ENCODE assay signal across 9 mouse cellular contexts in genomic region chr8:71561401-71561800, GRCm38 (mm10). TPM values are rescaled to one million over a fixed set of nuclear protein-coding genes. Genes with fewer than 3 reads are reported as not detected.
DNase-seq lines count a peak whose midpoint lies in the region; ATAC-seq and TF ChIP-seq lines count a peak whose summit lies in the region.
"Had no signal": no experiment of that assay in that cellular context is flagged by ENCODE, and none has a peak within 500 bp of the region (broad histone marks: within the 10 kb centered on the region; RNA-seq: fewer than 3 reads in every experiment).

No protein-coding gene starts in this region.

- DNase-seq in adrenal gland, adult 18-20 months (ENCODE audit: low spot score in 2 of 2): peak; percentile 54 to 57
- no peak for DNase-seq in adrenal gland, postnatal 4 days (ENCODE audit: low spot score in 2 of 2)
- peak; percentile 49 to 69 for DNase-seq in spleen, adult 18-20 months
- no peak for DNase-seq in spleen, adult 12 weeks (ENCODE audit: low spot score)
- DNase-seq in embryo, embryonic 10.5 days (ENCODE audit: low spot score): peak; percentile 90

- peak; percentile 95 for TF ChIP-seq CTCF in olfactory bulb, adult 2 months (IDR thresholded peaks at IDR 0.05; ENCODE audit: insufficient read depth, low read depth, low read length)

- H3K9me3 ChIP-seq in hindbrain, embryonic 13.5 days: 0 out of 2 replicates have a peak, but pooled peaks cover 4% of the 10 kb centered on the region
- peaks cover 8% of the 10 kb centered on the region for H3K9me3 ChIP-seq in liver, embryonic 12.5 days (replicated peaks)

- H3K27me3 ChIP-seq in hindbrain, embryonic 13.5 days: peaks cover 94% of the 10 kb centered on the region
- peaks cover 73% of the 10 kb centered on the region for H3K27me3 ChIP-seq in liver, embryonic 12.5 days (replicated peaks)

- no peak overlapping the region for H3K9ac ChIP-seq in hindbrain, embryonic 13.5 days
- H3K9ac ChIP-seq in liver, embryonic 12.5 days: no peak overlapping the region

- ATAC-seq in hindbrain, embryonic 13.5 days (ENCODE audit: low FRiP score): 0 out of 2 replicates have a peak, but pooled peaks have one; percentile 28
- no peak for ATAC-seq in liver, embryonic 12.5 days

- no peak for TF ChIP-seq POLR2A in olfactory bulb, adult 2 months (IDR thresholded peaks at IDR 0.05; ENCODE audit: insufficient read depth, low read depth, low read length)

- H3K4me1 ChIP-seq in hindbrain, embryonic 13.5 days (replicated peaks): peaks cover 18% of the 10 kb centered on the region
- peaks cover 55% of the 10 kb centered on the region for H3K4me1 ChIP-seq in liver, embryonic 12.5 days
- H3K4me1 ChIP-seq in olfactory bulb, adult 2 months (ENCODE audit: control insufficient read depth, insufficient read depth, low read length): peaks cover 16% of the 10 kb centered on the region

- no peaks in the 10 kb centered on the region for H3K36me3 ChIP-seq in hindbrain, embryonic 13.5 days
- H3K36me3 ChIP-seq in liver, embryonic 12.5 days: no peaks in the 10 kb centered on the region

- 2% methylated on average over 15 of the region's 15 CpGs for WGBS in hindbrain, embryonic 13.5 days
- 4% methylated on average over 15 of the region's 15 CpGs for WGBS in liver, embryonic 12.5 days (ENCODE audit: insufficient replicate concordance)
- WGBS in olfactory bulb, adult 2 months: 5% methylated on average over 15 of the region's 15 CpGs

- no peak overlapping the region for H3K4me3 ChIP-seq in hindbrain, embryonic 13.5 days
- H3K4me3 ChIP-seq in liver, embryonic 12.5 days: no peak overlapping the region
- H3K4me3 ChIP-seq in olfactory bulb, adult 2 months (ENCODE audit: insufficient read depth, low read depth, low read length): no peak overlapping the region

- H3K4me2 ChIP-seq in hindbrain, embryonic 13.5 days: no peak overlapping the region
- peak overlapping the region; percentile 27; the same call in 1 of the 2 replicates for H3K4me2 ChIP-seq in liver, embryonic 12.5 days

- H3K27ac ChIP-seq in hindbrain, embryonic 13.5 days: no peak overlapping the region
- no peak overlapping the region for H3K27ac ChIP-seq in liver, embryonic 12.5 days
- H3K27ac ChIP-seq in olfactory bulb, adult 2 months (ENCODE audit: insufficient read depth, low read depth, low read length): no peak overlapping the region

RNA-seq across cellular contexts. Expression of gene Tmem221, which starts 2.7 kb away (rescaled TPM):
- total RNA-seq in adrenal gland, adult 18-20 months (2021): 1 to 10 TPM; 3.6 to 7.4 TPM
- 1 to 10 TPM; 4.4 to 4.5 TPM for total RNA-seq in adrenal gland, postnatal 4 days (2021)
- polyA plus RNA-seq in hindbrain, embryonic 13.5 days (2015; fragmentation: Nextera tagmentation; extraction: Ambion mirVana): 0.19 TPM in 1 of 2 replicates, not detected in the other
- polyA plus RNA-seq in liver, embryonic 12.5 days (2016; fragmentation: Nextera tagmentation; extraction: Ambion mirVana): 0.61 and 0.75 TPM in 2 replicates
- polyA plus RNA-seq in olfactory bulb, adult 2 months (2012; ENCODE audit: insufficient read depth, insufficient read length, low replicate concordance, missing spikeins): not detected in 2 replicates
- total RNA-seq: layer of hippocampus, postnatal 25 days had no signal

RNA-seq across cellular contexts. Expression of gene Nxnl1, which starts 5.0 kb away (rescaled TPM):
- 1 to 10 TPM in 1 of 2 experiments, under 1 TPM in 1; 0.64 to 1.0 TPM for total RNA-seq in adrenal gland, adult 18-20 months (2021)
- total RNA-seq in adrenal gland, postnatal 4 days (2021): under 1 TPM; 0.25 to 0.65 TPM
- polyA plus RNA-seq in hindbrain, embryonic 13.5 days (2015; fragmentation: Nextera tagmentation; extraction: Ambion mirVana): not detected in 2 replicates
- 0.32 and 0.36 TPM in 2 replicates for polyA plus RNA-seq in liver, embryonic 12.5 days (2016; fragmentation: Nextera tagmentation; extraction: Ambion mirVana)
- polyA plus RNA-seq in olfactory bulb, adult 2 months (2012; ENCODE audit: insufficient read depth, insufficient read length, low replicate concordance, missing spikeins): not detected in 2 replicates
- total RNA-seq: layer of hippocampus, postnatal 25 days had no signal

RNA-seq across cellular contexts. Expression of gene Slc27a1, which starts 7.3 kb away (rescaled TPM):
- total RNA-seq in adrenal gland, adult 18-20 months (2021): 100 to 1,000 TPM; 141 to 234 TPM
- total RNA-seq in adrenal gland, postnatal 4 days (2021): 100 to 1,000 TPM; 110 to 111 TPM
- polyA plus RNA-seq in hindbrain, embryonic 13.5 days (2015; fragmentation: Nextera tagmentation; extraction: Ambion mirVana): 78.5 and 81.9 TPM in 2 replicates
- polyA plus RNA-seq in liver, embryonic 12.5 days (2016; fragmentation: Nextera tagmentation; extraction: Ambion mirVana): 4.1 and 4.4 TPM in 2 replicates
- polyA plus RNA-seq in olfactory bulb, adult 2 months (2012; ENCODE audit: insufficient read depth, insufficient read length, low replicate concordance, missing spikeins): not detected in 2 replicates

RNA-seq across cellular contexts. Expression of gene Mvb12a, which starts 18.7 kb away (rescaled TPM):
- total RNA-seq in adrenal gland, adult 18-20 months (2021): 10 to 100 TPM; 64.6 to 72.0 TPM
- total RNA-seq in adrenal gland, postnatal 4 days (2021): 10 to 100 TPM; 74.5 to 76.0 TPM
- 55.3 and 59.6 TPM in 2 replicates for polyA plus RNA-seq in hindbrain, embryonic 13.5 days (2015; fragmentation: Nextera tagmentation; extraction: Ambion mirVana)
- polyA plus RNA-seq in liver, embryonic 12.5 days (2016; fragmentation: Nextera tagmentation; extraction: Ambion mirVana): 39.2 and 42.7 TPM in 2 replicates
- polyA plus RNA-seq in olfactory bulb, adult 2 months (2012; ENCODE audit: insufficient read depth, insufficient read length, low replicate concordance, missing spikeins): not detected in 2 replicates

RNA-seq across cellular contexts. Expression of gene Bst2, which starts 24.1 kb away (rescaled TPM):
- total RNA-seq in adrenal gland, adult 18-20 months (2021): 10 to 100 TPM; 64.5 to 77.9 TPM
- total RNA-seq in adrenal gland, postnatal 4 days (2021): 10 to 100 TPM; 39.6 to 46.0 TPM
- 16.0 and 17.2 TPM in 2 replicates for polyA plus RNA-seq in hindbrain, embryonic 13.5 days (2015; fragmentation: Nextera tagmentation; extraction: Ambion mirVana)
- polyA plus RNA-seq in liver, embryonic 12.5 days (2016; fragmentation: Nextera tagmentation; extraction: Ambion mirVana): 28.7 and 29.4 TPM in 2 replicates
- polyA plus RNA-seq in olfactory bulb, adult 2 months (2012; ENCODE audit: insufficient read depth, insufficient read length, low replicate concordance, missing spikeins): not detected in 2 replicates

Comparison
In these comparisons a context has a peak if more than half of its experiments do, and no peak if none do; other contexts are left out.
1. DNase-seq: peak in adrenal gland, adult 18-20 months (2 of 2), spleen, adult 18-20 months (2 of 2) and embryo, embryonic 10.5 days (single experiment); none in adrenal gland, postnatal 4 days (0 of 2) and spleen, adult 12 weeks (single experiment).